Mouse (Mus musculus) forebrain, embryonic 16.5 days (tissue): Measurements from ENCODE around the gene Kcnq5. TPM values are rescaled to one million over a fixed set of nuclear protein-coding genes. Genes with fewer than 3 reads are reported as not detected.
A peak's percentile ranks its signal among the peaks of the same experiment; 100 is the strongest.

ENCODE experiments used
- ATAC-seq: fragments of 200-750 bp; cut with Nextera tagmentation; 2 replicates; pipeline ENCODE4 v1.8.0; 2017; ENCODE audit warnings: mild to moderate bottlenecking, moderate library complexity
- H3K27ac ChIP-seq: fragments of 300-500 bp; sonication (generic); 2 replicates; pipeline ENCODE4 v1.5.1; 2014; ENCODE audit warnings: low read length, control low read depth
- H3K27me3 ChIP-seq: fragments of 300-500 bp; sonication (generic); replicated peaks from 2 replicates; pipeline ENCODE4 v1.6.1; 2014; ENCODE audit warnings: low read length; ENCODE audit not compliant: control insufficient read depth, insufficient read depth
- H3K36me3 ChIP-seq: fragments of 300-500 bp; sonication (generic); 2 replicates; pipeline ENCODE4 v1.6.1; 2014; ENCODE audit not compliant: control insufficient read depth, insufficient read depth
- H3K4me1 ChIP-seq: fragments of 300-500 bp; sonication (generic); replicated peaks from 2 replicates; pipeline ENCODE4 v1.6.1; 2014; ENCODE audit warnings: low read length; ENCODE audit not compliant: control insufficient read depth, insufficient read depth
- H3K4me2 ChIP-seq: fragments of 300-500 bp; sonication (generic); 2 replicates; pipeline ENCODE4 v1.6.1; 2014; ENCODE audit warnings: mild to moderate bottlenecking, low read length, control low read depth
- H3K4me3 ChIP-seq: fragments of 300-500 bp; sonication (generic); replicated peaks from 2 replicates; pipeline ENCODE4 v1.5.1; 2014; ENCODE audit warnings: mild to moderate bottlenecking, low read length, control low read depth
- H3K9ac ChIP-seq: fragments of 300-500 bp; sonication (generic); replicated peaks from 2 replicates; pipeline ENCODE4 v1.6.1; 2014; ENCODE audit warnings: low read depth, low read length, control low read depth
- H3K9me3 ChIP-seq: fragments of 300-500 bp; sonication (generic); 2 replicates; pipeline ENCODE4 v1.6.1; 2016; ENCODE audit warnings: low read length; ENCODE audit not compliant: control insufficient read depth
- whole genome bisulfite sequencing: fragments of 180-500 bp; shearing (Covaris S2); extraction: QIAGEN DNeasy Blood & Tissue Kit; methylation state at CpG from one replicate; pipeline ENCODE4 v1.1.7; 2014; 5-methylcytosine and 5-hydroxymethylcytosine counted together
- polyA plus RNA-seq: library from polyadenylated mRNA; unstranded; fragments of >200 nt; fragmentation: Nextera tagmentation; extraction: Ambion mirVana; gene quantifications from 2 replicates; pipeline ENCODE4 v1.2.1, GENCODE M21; 2015

The Kcnq5 gene
- 3.3 and 3.8 TPM in 2 replicates for polyA plus RNA-seq

- Histone ChIP-seq H3K9me3 (no peaks in the 10 kb centered on the region), H3K36me3 (no peaks in the 10 kb centered on the region), H3K4me1 (peaks cover 17% of the 10 kb centered on the region), H3K9ac (peak within 1 kb of the TSS; percentile 73), H3K27ac (peak within 1 kb of the TSS; percentile 61), H3K4me2 (peak within 1 kb of the TSS; percentile 96), H3K4me3 (peak within 1 kb of the TSS; percentile 76), H3K27me3 (no peaks in the 10 kb centered on the region)
- ATAC-seq = peak; percentile 87
- WGBS = under 1% methylated on average over 71 of the region's 89 CpGs
Measured at GRCm38 (mm10) chr1:21961251-21962082, at the start of gene Kcnq5. Kcnq5 (minus strand) TSS chr1:21961942.

- Histone ChIP-seq H3K27me3 (no peaks in the 10 kb centered on the region), H3K4me3 (no peak overlapping the region), H3K9me3 (no peaks in the 10 kb centered on the region), H3K4me1 (no peaks in the 10 kb centered on the region), H3K27ac (no peak overlapping the region), H3K36me3 (no peaks in the 10 kb centered on the region), H3K9ac (no peak overlapping the region), H3K4me2 (no peak overlapping the region)
- ATAC-seq = no peak
Measured at GRCm38 (mm10) chr1:21979755-21980154, 18.0 kb upstream of the Kcnq5 start.

GRCm38 (mm10) chr1:21979292-21979691 is 17.6 kb upstream of the Kcnq5 start:
- Histone ChIP-seq H3K36me3 (no peaks in the 10 kb centered on the region), H3K27ac (no peak overlapping the region), H3K4me2 (no peak overlapping the region), H3K4me1 (no peaks in the 10 kb centered on the region), H3K4me3 (no peak overlapping the region), H3K27me3 (no peaks in the 10 kb centered on the region), H3K9ac (no peak overlapping the region), H3K9me3 (no peaks in the 10 kb centered on the region)
- ATAC-seq = no peak
- WGBS = 94% methylated on average over 1 of the region's 1 CpGs

- no peaks in the 10 kb centered on the region for H3K4me1 ChIP-seq
- 95% methylated on average over 3 of the region's 3 CpGs for WGBS
Measured at GRCm38 (mm10) chr1:21974040-21974439, 12.3 kb upstream of the Kcnq5 start.

GRCm38 (mm10) chr1:21967139-21967538 is 5.4 kb upstream of the Kcnq5 start:
- Histone ChIP-seq H3K27ac (no peak overlapping the region), H3K36me3 (no peaks in the 10 kb centered on the region), H3K9ac (no peak overlapping the region), H3K4me3 (no peak overlapping the region), H3K4me2 (no peak overlapping the region), H3K4me1 (peaks cover 5% of the 10 kb centered on the region; the same call in 1 of the 2 replicates), H3K9me3 (no peaks in the 10 kb centered on the region), H3K27me3 (no peaks in the 10 kb centered on the region)
- ATAC-seq = no peak
- WGBS = 81% methylated on average over 3 of the region's 3 CpGs

More at GRCm38 (mm10) chr1:21974040-21974439, 12.3 kb upstream of the Kcnq5 start:
- no peaks in the 10 kb centered on the region for H3K36me3 ChIP-seq
- H3K4me3 ChIP-seq = no peak overlapping the region
- no peak for ATAC-seq
- no peaks in the 10 kb centered on the region for H3K9me3 ChIP-seq
- no peaks in the 10 kb centered on the region for H3K27me3 ChIP-seq
- H3K4me2 ChIP-seq = no peak overlapping the region
- no peak overlapping the region for H3K27ac ChIP-seq
- H3K9ac ChIP-seq = no peak overlapping the region

- H3K9me3 ChIP-seq = no peaks in the 10 kb centered on the region
- H3K4me3 ChIP-seq = no peak overlapping the region
- ATAC-seq = no peak
- WGBS = 61% methylated on average over 16 of the region's 16 CpGs
- H3K9ac ChIP-seq = no peak overlapping the region
- no peaks in the 10 kb centered on the region for H3K27me3 ChIP-seq
- peak overlapping the region; percentile 96; the same call in 1 of the 2 replicates for H3K4me2 ChIP-seq
- H3K36me3 ChIP-seq = no peaks in the 10 kb centered on the region
- no peak overlapping the region for H3K27ac ChIP-seq
- peaks cover 17% of the 10 kb centered on the region for H3K4me1 ChIP-seq
Measured at GRCm38 (mm10) chr1:21962896-21963864, 1.4 kb upstream of the Kcnq5 start.

- no peaks in the 10 kb centered on the region for H3K27me3 ChIP-seq
- H3K9me3 ChIP-seq = no peaks in the 10 kb centered on the region
- ATAC-seq = peak; percentile 18; the same call in 1 of the 2 replicates
- peaks cover 17% of the 10 kb centered on the region for H3K4me1 ChIP-seq
- peak overlapping the region; percentile 73 for H3K9ac ChIP-seq
- H3K4me2 ChIP-seq = peak overlapping the region; percentile 96
- peak overlapping the region; percentile 37; the same call in 1 of the 2 replicates for H3K27ac ChIP-seq
- under 1% methylated on average over 19 of the region's 19 CpGs for WGBS
- peak overlapping the region; percentile 76 for H3K4me3 ChIP-seq
- no peaks in the 10 kb centered on the region for H3K36me3 ChIP-seq
Measured at GRCm38 (mm10) chr1:21962083-21962471, 335 bp upstream of the Kcnq5 start.

GRCm38 (mm10) chr1:21960421-21961250 is 1.1 kb downstream of the Kcnq5 start:
- peak overlapping the region; percentile 61 for H3K27ac ChIP-seq
- peaks cover 17% of the 10 kb centered on the region for H3K4me1 ChIP-seq
- 2% methylated on average over 48 of the region's 48 CpGs for WGBS
- H3K4me3 ChIP-seq = peak overlapping the region; percentile 76
- H3K4me2 ChIP-seq = peak overlapping the region; percentile 96
- H3K36me3 ChIP-seq = no peaks in the 10 kb centered on the region
- peak overlapping the region; percentile 73 for H3K9ac ChIP-seq
- no peaks in the 10 kb centered on the region for H3K27me3 ChIP-seq
- peak; percentile 34 for ATAC-seq
- H3K9me3 ChIP-seq = no peaks in the 10 kb centered on the region
